Mouse (Mus musculus) small intestine, adult 2 months (tissue): ENCODE measurements around the gene Asns.

ENCODE experiments used
- CTCF ChIP-seq: fragments of 200-500 bp; IDR thresholded peaks from 2 replicates; pipeline ENCODE4 v1.5.1; 2012; ENCODE audit warnings: low read depth, mild to moderate bottlenecking, control low read depth, inconsistent platforms, low read length, moderate library complexity, mixed read lengths; ENCODE audit not compliant: insufficient replicate concordance, insufficient read length; ENCODE audit errors: extremely low read depth
- POLR2A ChIP-seq: fragments of 200-500 bp; IDR thresholded peaks from 2 replicates; pipeline ENCODE4 v1.6.1; 2012; ENCODE audit warnings: low read depth, mild to moderate bottlenecking, control low read depth, inconsistent platforms, low read length, moderate library complexity

DNA sequence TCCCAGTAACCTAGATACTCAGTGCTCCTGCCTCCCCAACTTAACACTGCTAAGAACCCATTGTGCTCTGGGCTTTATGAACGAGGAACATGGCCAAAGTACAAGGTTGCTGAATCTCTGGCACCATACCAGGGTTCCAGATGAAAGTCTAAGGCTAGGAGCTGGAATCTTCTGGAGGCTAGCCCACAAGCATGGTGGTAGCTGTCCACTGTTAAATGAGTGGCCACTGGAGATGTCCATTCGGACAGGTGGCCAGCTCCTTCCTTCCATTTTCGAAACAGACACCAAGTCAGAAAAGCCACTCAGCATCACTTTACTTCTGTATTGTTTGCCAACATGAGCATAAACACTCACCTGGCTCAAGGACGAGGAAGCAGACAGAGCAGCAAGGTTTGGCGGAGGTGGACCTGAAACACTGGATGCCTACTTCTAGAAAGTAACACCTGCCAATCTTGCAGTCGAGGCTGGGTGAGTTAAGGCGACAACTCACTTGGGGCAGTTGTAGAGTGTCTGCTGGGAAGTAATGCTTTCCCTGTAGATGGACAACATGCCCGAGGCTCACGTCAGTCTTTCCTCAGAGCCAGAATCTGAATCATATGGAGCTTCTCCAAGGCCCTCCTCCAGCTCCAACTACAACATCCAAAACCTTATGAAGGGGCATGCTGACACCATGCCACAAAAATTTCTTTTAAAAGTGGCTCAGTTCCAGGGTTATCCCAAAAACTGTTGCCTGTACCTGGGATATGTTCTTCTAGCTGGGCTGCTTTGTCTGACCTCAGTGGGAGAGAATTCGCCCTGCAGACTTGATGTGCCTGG lies 20.4 kb downstream of the Asns start:
- TF ChIP-seq CTCF (no peak), POLR2A (no peak)
